Mouse (Mus musculus) erythroblast, adult 5-6 weeks (primary cell): ENCODE measurements around the gene Sephs2. TPM values are rescaled to one million over a fixed set of nuclear protein-coding genes. Genes with fewer than 3 reads are reported as not detected.
A peak's percentile ranks its signal among the peaks of the same experiment; 100 is the strongest.
"Not testable (repeated sequence)": the region's sequence is repeated elsewhere in the genome, so short reads cannot be mapped to it uniquely, and the experiment has no call there.

Experiments
- ATAC-seq: replicated peaks from 2 replicates; pipeline ENCODE4 v1.8.0; 2016; ENCODE audit warnings: moderate number of reproducible peaks, mild to moderate bottlenecking, moderate TSS enrichment, inconsistent platforms; ENCODE audit not compliant: poor library complexity, low FRiP score, severe bottlenecking
- total RNA-seq, 2 experiments: library from RNA; stranded (forward) in 1 of 2; stranded (reverse) in 1 of 2; fragments of 150-400 nt in 1 of 2; fragments of 200-764, 138-1000 nt in 1 of 2; gene quantifications; 2 replicates each; pipeline versions ENCODE4 v1.2.3 to v1.2.4; 2015 to 2017; ENCODE audit warnings: low replicate concordance in 2 of 2

The Sephs2 gene
- total RNA-seq, 2 experiments from 2014 or later, result 15.6 to 34.8 TPM

DNA sequence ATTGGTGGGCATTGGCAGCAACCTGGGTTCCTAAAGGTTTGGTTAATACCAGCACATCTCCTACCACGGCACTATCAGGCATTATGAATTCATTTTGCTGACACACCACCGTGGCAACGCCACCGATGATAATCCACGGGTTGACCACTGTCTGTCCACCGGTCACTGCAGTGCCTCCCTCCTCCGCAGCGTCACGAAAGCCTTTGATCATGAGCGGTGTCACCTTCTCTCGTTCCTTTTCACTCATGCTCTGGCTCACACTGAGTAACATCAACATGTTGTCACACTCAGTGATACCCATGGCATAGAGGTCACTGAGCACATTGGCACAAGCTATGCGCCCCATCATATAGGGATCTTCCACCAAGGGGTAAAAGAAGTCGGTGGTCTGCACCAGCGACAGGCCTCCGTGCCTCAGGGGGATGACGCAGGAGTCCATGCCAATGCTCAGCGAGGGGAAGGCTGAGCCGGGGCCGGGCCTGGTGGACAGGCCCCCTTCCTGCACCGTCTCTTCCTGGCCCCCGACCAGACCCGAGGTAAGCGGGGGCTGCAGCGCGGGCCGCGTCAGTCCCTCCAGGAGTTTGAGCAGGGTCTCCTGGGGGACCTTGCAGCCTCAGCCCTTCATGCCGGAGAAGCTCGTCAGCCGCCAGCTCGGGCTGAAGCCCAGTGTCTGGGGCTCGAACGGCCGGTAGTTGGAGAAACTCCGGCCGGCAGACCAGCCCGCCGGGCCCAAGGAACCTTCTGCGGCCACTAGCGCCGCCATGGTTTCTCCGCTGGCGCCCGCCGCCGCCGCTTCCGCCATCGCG is 534 bp downstream of the Sephs2 start:
- ATAC-seq, result peak; percentile 50

- no peak for ATAC-seq
Observed at GRCm38 (mm10) chr7:127272566-127272965, 1.3 kb downstream of the Sephs2 start.

- no peak for ATAC-seq
Observed at GRCm38 (mm10) chr7:127271093-127271492, 2.8 kb downstream of the Sephs2 start.

- ATAC-seq, result no peak
Observed at GRCm38 (mm10) chr7:127270666-127271065, 3.2 kb downstream of the Sephs2 start.

GRCm38 (mm10) chr7:127270256-127270655 is 3.6 kb downstream of the Sephs2 start:
- ATAC-seq, result no peak

DNA sequence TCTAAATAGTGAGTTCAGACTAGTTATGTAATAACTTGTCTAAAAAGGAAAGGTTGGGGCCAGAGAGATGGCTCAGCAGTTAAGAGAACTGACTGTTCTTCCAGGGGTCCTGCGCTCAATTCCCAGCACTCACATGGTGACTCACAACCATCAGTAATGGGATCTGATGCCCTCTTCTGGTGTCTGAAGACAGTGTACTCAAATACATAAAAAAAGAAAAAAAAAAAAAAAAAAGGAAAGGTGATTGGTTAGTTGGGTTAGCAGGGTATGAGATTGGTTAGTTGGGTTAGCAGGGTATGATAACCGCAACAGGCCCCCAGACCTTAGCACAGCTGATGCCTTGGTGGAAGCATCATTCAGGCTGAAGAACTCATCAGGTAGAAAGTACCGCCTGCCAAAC is 10.3 kb downstream of the Sephs2 start:
- no peak for ATAC-seq

GRCm38 (mm10) chr7:127262218-127262961 is 11.5 kb downstream of the Sephs2 start:
- ATAC-seq, result no peak

- ATAC-seq, result peak; percentile 93
Observed at GRCm38 (mm10) chr7:127260309-127261111, 13.3 kb downstream of the Sephs2 start, which contains the start of gene Dctpp1. Gene Dctpp1 (minus strand): TSS chr7:127260709.

DNA sequence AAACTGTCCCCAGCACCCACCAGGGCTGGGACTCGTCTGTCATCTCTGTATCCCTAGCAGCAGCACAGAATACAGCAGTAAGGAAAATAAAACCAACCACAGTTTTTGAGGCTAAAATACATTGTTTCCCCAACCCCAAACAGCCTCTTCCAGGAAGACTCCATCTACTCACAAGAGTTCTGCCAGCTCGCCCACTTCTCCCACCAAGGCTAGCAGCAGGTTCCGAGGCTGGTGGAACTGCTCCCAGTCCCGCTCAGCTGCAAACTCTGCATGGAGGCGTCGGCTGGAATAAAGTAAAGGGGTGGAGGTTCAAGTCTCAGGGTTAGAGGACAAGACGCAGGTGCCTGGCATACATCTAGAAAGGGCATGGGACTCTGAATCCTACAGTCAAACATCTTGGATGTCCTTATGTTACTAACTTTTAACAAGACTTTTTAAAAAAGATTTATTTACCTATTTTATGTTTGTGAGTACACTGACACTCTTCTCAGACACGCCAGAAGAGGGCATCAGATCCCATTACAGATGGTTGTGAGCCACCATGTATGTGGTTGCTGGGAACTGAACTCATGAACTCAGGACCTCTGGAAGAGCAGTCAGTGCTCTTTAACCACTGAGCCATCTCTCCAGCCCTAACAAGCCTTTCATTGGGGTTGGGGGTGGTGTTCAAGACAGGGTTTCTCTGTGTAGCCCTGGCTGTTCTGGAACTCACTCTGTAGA is 14.5 kb downstream of the Sephs2 start:
- no peak for ATAC-seq

DNA sequence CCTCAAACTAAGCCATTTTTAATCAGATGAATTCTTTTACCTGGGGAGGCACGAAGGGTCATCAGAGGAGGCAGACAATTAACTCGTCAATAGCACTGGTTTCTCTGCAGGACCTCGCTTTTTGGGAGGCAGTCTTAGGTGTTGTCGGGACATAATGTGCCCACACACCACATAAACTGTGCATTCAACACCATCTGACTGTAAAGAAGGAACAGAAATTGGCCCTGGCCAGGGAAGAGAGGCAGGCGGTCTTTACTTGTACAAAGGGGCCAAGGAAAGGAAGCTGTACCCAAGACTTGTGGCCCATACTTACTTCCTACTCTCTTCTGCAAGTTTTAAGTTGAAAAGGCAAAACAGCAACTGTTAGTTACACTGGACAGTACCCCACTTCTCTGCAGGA is 17.3 kb downstream of the Sephs2 start:
- no peak for ATAC-seq

GRCm38 (mm10) chr7:127255965-127256364 is 17.9 kb downstream of the Sephs2 start:
- no peak for ATAC-seq

DNA sequence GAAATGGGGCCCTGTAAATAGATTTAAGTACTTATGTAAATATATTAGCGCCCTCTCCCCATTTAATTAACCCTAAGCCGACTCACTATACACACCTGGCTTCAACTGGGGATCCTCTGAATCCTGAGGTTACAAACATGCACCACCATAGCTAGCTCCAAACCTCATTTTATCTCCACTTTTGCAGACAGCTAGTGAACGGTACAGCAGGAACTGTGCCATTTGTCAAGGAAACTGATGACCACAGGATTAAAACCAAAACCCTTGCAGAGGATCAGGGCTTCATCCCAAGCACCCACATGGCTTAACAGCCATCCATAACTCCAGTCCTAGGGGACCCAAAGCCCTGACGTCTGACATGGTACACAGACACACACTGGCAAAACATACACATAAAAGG is 18.8 kb downstream of the Sephs2 start:
- ATAC-seq, result no peak

DNA sequence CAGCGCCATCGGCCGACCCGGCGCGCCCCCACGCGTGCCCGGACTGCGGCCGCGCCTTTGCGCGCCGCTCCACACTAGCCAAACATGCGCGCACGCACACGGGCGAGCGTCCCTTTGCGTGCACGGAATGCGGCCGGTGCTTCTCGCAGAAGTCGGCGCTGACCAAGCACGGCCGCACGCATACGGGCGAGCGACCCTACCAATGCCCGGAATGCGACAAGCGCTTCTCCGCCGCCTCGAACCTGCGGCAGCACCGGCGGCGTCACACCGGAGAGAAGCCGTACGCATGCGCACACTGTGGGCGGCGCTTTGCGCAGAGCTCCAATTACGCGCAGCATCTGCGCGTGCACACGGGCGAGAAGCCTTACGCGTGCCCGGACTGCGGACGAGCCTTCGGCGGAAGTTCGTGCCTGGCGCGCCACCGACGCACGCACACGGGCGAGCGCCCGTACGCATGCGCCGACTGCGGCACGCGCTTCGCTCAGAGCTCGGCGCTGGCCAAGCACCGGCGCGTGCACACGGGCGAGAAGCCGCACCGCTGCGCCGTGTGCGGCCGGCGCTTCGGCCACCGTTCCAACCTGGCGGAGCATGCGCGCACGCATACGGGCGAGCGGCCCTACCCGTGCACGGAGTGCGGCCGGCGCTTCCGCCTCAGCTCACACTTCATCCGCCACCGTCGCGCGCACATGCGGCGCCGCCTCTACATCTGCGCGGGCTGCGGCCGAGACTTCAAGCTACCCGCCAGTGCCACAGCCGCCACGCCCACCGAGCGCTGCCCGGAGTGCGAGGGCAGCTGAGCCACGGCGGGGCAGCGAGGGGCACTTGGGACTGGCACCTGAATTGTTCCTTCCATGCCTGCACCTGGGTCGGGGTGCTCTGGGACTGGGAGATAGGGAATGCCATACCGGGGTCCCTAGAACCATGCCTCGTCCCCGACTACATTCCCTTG is 19.8 kb downstream of the Sephs2 start:
- peak; percentile 82 for ATAC-seq

DNA sequence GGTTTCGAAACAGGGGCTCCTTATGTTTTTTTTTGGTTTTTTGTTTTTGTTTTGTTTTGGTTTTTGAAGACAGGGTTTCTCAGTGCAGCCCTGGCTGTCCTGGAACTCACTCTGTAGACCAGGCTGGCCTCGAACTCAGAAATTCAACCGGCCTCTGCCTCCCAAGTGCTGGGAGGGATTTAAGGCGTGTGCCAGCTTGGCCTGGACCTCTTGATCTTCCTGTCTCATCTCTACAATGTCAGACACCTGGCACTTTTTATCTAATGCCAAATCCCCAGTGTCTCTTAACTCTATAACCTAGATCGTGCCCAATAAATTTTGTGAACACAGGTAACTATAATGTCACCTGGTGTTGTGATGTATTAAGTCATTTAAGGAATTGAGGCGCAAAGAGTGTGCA is 20.5 kb downstream of the Sephs2 start:
- no peak for ATAC-seq

DNA sequence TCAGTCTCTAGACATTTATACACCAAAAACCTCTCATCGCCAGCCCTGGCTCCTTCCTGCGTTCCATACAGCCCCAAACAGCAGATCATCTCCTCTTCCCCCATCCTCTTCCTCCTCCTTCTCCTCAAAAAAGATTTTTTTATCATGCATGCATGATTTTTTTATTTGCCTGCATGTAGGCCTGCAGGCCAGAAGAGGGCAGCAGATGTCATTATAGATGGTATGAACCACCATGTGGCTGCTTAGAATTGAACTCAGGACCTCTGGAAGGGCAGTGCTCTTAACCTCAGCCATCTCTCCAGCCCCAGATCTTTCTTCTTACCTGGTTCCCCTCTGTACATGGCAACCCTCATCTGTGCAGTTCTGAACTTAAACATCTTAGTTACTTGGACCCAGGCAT is 21.4 kb downstream of the Sephs2 start:
- ATAC-seq, result peak; percentile 25; the same call in 1 of the 2 replicates

DNA sequence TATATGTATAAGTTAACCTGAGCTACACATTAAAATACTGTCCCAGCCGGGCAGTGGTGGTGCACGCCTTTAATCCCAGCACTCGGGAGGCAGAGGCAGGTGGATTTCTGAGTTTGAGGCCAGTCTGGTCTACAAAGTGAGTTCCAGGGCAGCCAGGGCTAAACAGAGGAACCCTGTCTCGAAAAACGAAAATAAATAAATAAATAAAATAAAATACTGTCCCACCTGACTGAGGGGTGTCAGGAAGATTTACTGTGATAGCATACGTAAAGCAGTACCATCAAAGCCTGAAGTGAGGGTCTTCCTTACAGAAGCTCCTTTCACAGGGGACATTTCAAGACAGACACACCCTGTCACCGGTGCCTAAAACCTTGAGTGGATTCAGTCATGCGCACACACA is 23.3 kb downstream of the Sephs2 start:
- not testable (repeated sequence) for ATAC-seq

DNA sequence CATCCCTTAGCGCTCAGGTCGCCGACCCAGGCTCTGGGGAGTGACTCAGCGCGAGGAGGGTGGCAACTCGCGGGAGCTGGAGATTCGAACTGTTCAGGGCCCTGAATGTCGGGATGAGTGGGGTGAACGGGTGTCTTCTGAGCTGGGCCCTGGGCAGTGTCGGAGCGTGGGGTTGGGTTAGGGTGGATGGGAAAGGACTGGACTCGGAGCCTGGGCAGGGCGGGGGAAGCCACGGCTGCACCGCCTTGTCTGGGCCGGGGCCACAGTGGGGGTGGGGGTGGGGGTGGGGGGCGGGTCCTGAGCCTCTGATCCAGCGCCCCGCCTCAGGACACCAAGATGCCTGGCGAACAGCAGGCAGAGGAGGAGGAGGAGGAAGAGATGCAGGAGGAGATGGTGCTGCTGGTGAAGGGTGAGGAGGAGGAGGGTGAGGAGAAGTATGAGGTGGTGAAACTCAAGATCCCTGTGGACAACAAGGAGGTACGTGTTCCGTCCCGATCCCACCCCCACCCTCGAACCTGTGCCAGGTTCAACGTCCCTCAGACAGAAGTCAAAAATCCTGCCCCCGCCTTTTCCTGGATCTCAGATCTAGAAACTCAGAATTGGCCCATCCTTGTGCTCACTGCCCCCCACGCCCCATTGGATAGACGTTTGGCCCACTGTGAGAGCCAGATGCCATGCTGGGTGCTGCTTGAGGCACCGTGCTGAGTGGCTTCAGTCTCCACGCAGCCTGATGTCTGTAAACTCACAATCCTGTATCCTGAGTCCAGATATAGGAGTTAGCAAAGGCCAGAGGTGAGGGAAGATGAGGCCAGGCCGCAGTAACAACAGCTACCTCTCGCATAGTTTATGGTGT is 29.0 kb downstream of the Sephs2 start:
- no peak for ATAC-seq
